8 mouse cellular contexts compared by ENCODE assay signal in genomic region chr9:120866709-120867108, GRCm38 (mm10).
DNase-seq lines count a peak whose midpoint lies in the region; ATAC-seq and TF ChIP-seq lines count a peak whose summit lies in the region.

No protein-coding gene starts in this region.

- no peak overlapping the region for H3K4me3 ChIP-seq in cerebellum, adult 2 months (replicated peaks; ENCODE audit: insufficient read depth, low read depth, low read length)
- no peak overlapping the region for H3K4me3 ChIP-seq in heart, embryonic 10.5 days
- no peak overlapping the region for H3K4me3 ChIP-seq in midbrain, embryonic 16.5 days (ENCODE audit: low read depth, low read length)

- H3K36me3 ChIP-seq in heart, embryonic 10.5 days = no peaks in the 10 kb centered on the region
- no peaks in the 10 kb centered on the region for H3K36me3 ChIP-seq in midbrain, embryonic 16.5 days (ENCODE audit: control insufficient read depth, insufficient read depth, low read length)

- ATAC-seq in midbrain, embryonic 16.5 days = peak; percentile 50

- no peak overlapping the region for H3K4me2 ChIP-seq in midbrain, embryonic 16.5 days (ENCODE audit: low read length)

- no peaks in the 10 kb centered on the region for H3K9me3 ChIP-seq in heart, embryonic 10.5 days
- no peaks in the 10 kb centered on the region for H3K9me3 ChIP-seq in midbrain, embryonic 16.5 days (replicated peaks; ENCODE audit: control insufficient read depth, low read length, poor library complexity, severe bottlenecking)

- no peak overlapping the region for H3K27ac ChIP-seq in cerebellum, adult 2 months (ENCODE audit: insufficient read depth, low read length)
- peak overlapping the region; percentile 83 for H3K27ac ChIP-seq in heart, embryonic 10.5 days
- peak overlapping the region; percentile 51 for H3K27ac ChIP-seq in midbrain, embryonic 16.5 days (ENCODE audit: low read length)

- DNase-seq in embryo, embryonic 10.5 days (ENCODE audit: low spot score) = peak; percentile 24
- DNase-seq in embryo, embryonic 9.5 days (ENCODE audit: extremely low spot score) = no peak
- DNase-seq in 3T3-L1 (ENCODE audit: low read depth, low spot score) = peak; percentile 98
- DNase-seq in cerebellum, adult 2 months = peak; percentile 38 to 46
- peak; percentile 92 for DNase-seq in heart, embryonic 10.5 days (ENCODE audit: low spot score)
- peak; percentile 50 to 66 for DNase-seq in kidney, postnatal 4 days
- DNase-seq in B cell, adult 2 months = no peak

- no peaks in the 10 kb centered on the region for H3K27me3 ChIP-seq in cerebellum, adult 2 months (ENCODE audit: control insufficient read depth, insufficient read depth, low read length)
- H3K27me3 ChIP-seq in heart, embryonic 10.5 days (ENCODE audit: insufficient read depth, poor library complexity, severe bottlenecking) = 0 out of 2 replicates have a peak, but pooled peaks cover 3% of the 10 kb centered on the region
- no peaks in the 10 kb centered on the region for H3K27me3 ChIP-seq in midbrain, embryonic 16.5 days (ENCODE audit: control insufficient read depth, insufficient read depth, low read depth, low read length)

- peaks cover 33% of the 10 kb centered on the region for H3K4me1 ChIP-seq in cerebellum, adult 2 months (ENCODE audit: control insufficient read depth, insufficient read depth, low read length)
- H3K4me1 ChIP-seq in heart, embryonic 10.5 days = peaks cover 59% of the 10 kb centered on the region
- H3K4me1 ChIP-seq in midbrain, embryonic 16.5 days (ENCODE audit: control insufficient read depth, insufficient read depth, low read length) = peaks cover 35% of the 10 kb centered on the region

- WGBS in cerebellum, adult 2 months = 56% methylated on average over 4 of the region's 4 CpGs
- 20% methylated on average over 4 of the region's 4 CpGs for WGBS in heart, embryonic 10.5 days
- 28% methylated on average over 4 of the region's 4 CpGs for WGBS in midbrain, embryonic 16.5 days

- TF ChIP-seq POLR2A in cerebellum, adult 2 months (IDR thresholded peaks at IDR 0.05; ENCODE audit: borderline replicate concordance, insufficient read depth, low read length) = no peak

- no peak overlapping the region; the same call in 1 of the 2 replicates for H3K9ac ChIP-seq in midbrain, embryonic 16.5 days (ENCODE audit: low read depth, low read length)

- no peak for TF ChIP-seq CTCF in cerebellum, adult 2 months (IDR thresholded peaks at IDR 0.05; ENCODE audit: borderline replicate concordance, insufficient read depth, low read depth, low read length)

Comparison
In these comparisons a context has a peak if more than half of its experiments do, and no peak if none do; other contexts are left out.
1. DNase-seq: peak in embryo, embryonic 10.5 days (single experiment), 3T3-L1 (single experiment), cerebellum, adult 2 months (2 of 2), heart, embryonic 10.5 days (single experiment) and kidney, postnatal 4 days (2 of 2); none in embryo, embryonic 9.5 days (single experiment) and B cell, adult 2 months (0 of 2).